9 mouse cellular contexts compared by ENCODE assay signal in the genomic region with DNA sequence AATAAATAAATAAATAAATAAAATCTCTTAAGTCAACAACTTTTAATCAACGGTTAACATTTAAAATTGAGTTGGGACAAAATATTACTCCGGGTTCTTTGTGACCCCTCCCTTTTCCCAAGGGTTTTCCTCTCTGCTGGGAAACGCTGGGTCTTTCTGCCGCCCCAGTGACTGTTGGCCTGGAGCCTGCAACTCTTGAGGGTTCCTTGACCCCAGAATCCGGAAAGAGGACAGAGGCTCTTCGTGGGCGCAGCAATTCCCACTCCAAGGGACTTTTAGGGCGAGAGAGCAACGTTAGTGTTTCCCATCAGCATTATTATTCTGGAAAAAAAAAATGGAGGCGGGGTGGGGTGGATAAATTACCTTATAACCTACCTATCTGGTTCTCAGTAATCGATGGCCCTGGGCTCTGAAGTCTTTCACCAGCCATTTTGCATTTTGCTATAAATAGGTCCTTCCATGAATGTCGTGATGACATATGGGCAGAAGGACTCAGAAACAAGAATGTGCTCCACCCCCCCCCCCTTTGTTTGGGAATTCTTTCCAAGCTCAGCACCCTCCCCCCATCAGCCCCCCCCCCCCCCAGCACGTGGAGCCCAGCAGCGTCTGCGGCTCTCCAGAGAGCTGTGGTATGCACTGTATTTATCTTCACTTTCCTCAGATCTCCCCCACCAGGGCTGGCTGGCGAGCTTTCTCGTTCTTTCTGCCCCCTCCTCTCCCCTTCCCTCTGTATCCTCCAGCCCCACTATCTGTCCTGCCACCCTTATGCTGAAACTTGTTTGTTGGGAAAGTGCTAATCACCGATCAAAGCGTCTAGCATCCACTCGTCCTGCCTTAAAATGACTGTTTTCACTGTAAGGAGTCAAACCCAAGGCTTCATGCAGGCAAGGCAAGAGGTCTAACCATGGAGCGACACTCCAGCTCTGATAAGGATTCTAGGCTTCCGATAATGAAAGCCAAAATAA. TPM values are rescaled to one million over a fixed set of nuclear protein-coding genes. Genes with fewer than 3 reads are reported as not detected.
A peak's percentile ranks its signal among the peaks of the same experiment; 100 is the strongest.
DNase-seq lines count a peak whose midpoint lies in the region; ATAC-seq and TF ChIP-seq lines count a peak whose summit lies in the region.
"Had no signal": no experiment of that assay in that cellular context is flagged by ENCODE, and none has a peak within 500 bp of the region (broad histone marks: within the 10 kb centered on the region; RNA-seq: fewer than 3 reads in every experiment).

No protein-coding gene starts in this region.

- no peak for TF ChIP-seq CTCF in cerebellum, adult 2 months (IDR thresholded peaks at IDR 0.05; ENCODE audit: borderline replicate concordance, insufficient read depth, low read depth, low read length)

- peaks cover 3% of the 10 kb centered on the region for H3K4me1 ChIP-seq in cerebellum, adult 2 months (ENCODE audit: control insufficient read depth, insufficient read depth, low read length)
- peaks cover 35% of the 10 kb centered on the region for H3K4me1 ChIP-seq in embryonic facial prominence, embryonic 10.5 days
- peaks cover 27% of the 10 kb centered on the region for H3K4me1 ChIP-seq in limb, embryonic 10.5 days
- H3K4me1 ChIP-seq in midbrain, embryonic 13.5 days (replicated peaks): peaks cover 16% of the 10 kb centered on the region

- peak overlapping the region; percentile 47 for H3K4me2 ChIP-seq in midbrain, embryonic 13.5 days (replicated peaks)

- DNase-seq in cerebellum, adult 2 months: peak; percentile 34
- DNase-seq in cerebellum, postnatal 4 days (ENCODE audit: low spot score in 2 of 2): no peak
- DNase-seq in embryonic facial prominence, embryonic 10.5 days (ENCODE audit: low spot score): peak; percentile 62
- peak; percentile 49 to 56 for DNase-seq in heart, postnatal 10 days
- DNase-seq in limb, embryonic 10.5 days (ENCODE audit: low spot score): peak; percentile 50
- no peak for DNase-seq in ovary, adult 18-20 months (ENCODE audit: low spot score)
- no peak for DNase-seq in thymus, adult 18-20 months

- H3K27ac ChIP-seq in cerebellum, adult 2 months (ENCODE audit: insufficient read depth, low read length): no peak overlapping the region
- H3K27ac ChIP-seq in embryonic facial prominence, embryonic 10.5 days (replicated peaks): peak overlapping the region; percentile 80
- H3K27ac ChIP-seq in limb, embryonic 10.5 days: peak overlapping the region; percentile 80
- H3K27ac ChIP-seq in midbrain, embryonic 13.5 days: no peak overlapping the region

- H3K36me3 ChIP-seq in embryonic facial prominence, embryonic 10.5 days (replicated peaks): no peaks in the 10 kb centered on the region
- no peaks in the 10 kb centered on the region for H3K36me3 ChIP-seq in limb, embryonic 10.5 days
- H3K36me3 ChIP-seq in midbrain, embryonic 13.5 days: no peaks in the 10 kb centered on the region

- no peaks in the 10 kb centered on the region for H3K9me3 ChIP-seq in embryonic facial prominence, embryonic 10.5 days
- no peaks in the 10 kb centered on the region for H3K9me3 ChIP-seq in limb, embryonic 10.5 days (replicated peaks)
- H3K9me3 ChIP-seq in midbrain, embryonic 13.5 days: no peaks in the 10 kb centered on the region

- peak overlapping the region; percentile 25; the same call in 1 of the 2 replicates for H3K9ac ChIP-seq in midbrain, embryonic 13.5 days (replicated peaks)

- TF ChIP-seq POLR2A in cerebellum, adult 2 months (IDR thresholded peaks at IDR 0.05; ENCODE audit: borderline replicate concordance, insufficient read depth, low read length): no peak

- H3K4me3 ChIP-seq in cerebellum, adult 2 months (replicated peaks; ENCODE audit: insufficient read depth, low read depth, low read length): peak overlapping the region; percentile 16
- peak overlapping the region; percentile 48 for H3K4me3 ChIP-seq in embryonic facial prominence, embryonic 10.5 days
- H3K4me3 ChIP-seq in limb, embryonic 10.5 days: peak overlapping the region; percentile 35
- peak overlapping the region; percentile 17 for H3K4me3 ChIP-seq in midbrain, embryonic 13.5 days (replicated peaks)

- H3K27me3 ChIP-seq in cerebellum, adult 2 months (ENCODE audit: control insufficient read depth, insufficient read depth, low read length): no peaks in the 10 kb centered on the region
- H3K27me3 ChIP-seq in embryonic facial prominence, embryonic 10.5 days (replicated peaks; ENCODE audit: low read depth, poor library complexity, severe bottlenecking): no peaks in the 10 kb centered on the region
- H3K27me3 ChIP-seq in limb, embryonic 10.5 days (ENCODE audit: low read depth, poor library complexity, severe bottlenecking): no peaks in the 10 kb centered on the region
- H3K27me3 ChIP-seq in midbrain, embryonic 13.5 days: 0 out of 2 replicates have a peak, but pooled peaks cover 3% of the 10 kb centered on the region

- intact Hi-C loops in heart, postnatal 10 days (cut with DNase I): loop anchor here (1.0 to 10.0 kb wide), 4 partner anchors 56 to 386 kb away; a partner anchor contains a TSS

- peak; percentile 55 for ATAC-seq in midbrain, embryonic 13.5 days

- 25% methylated on average over 22 of the region's 22 CpGs for WGBS in cerebellum, adult 2 months
- 9% methylated on average over 22 of the region's 22 CpGs for WGBS in embryonic facial prominence, embryonic 10.5 days
- WGBS in limb, embryonic 10.5 days: 5% methylated on average over 22 of the region's 22 CpGs
- 10% methylated on average over 21 of the region's 22 CpGs for WGBS in midbrain, embryonic 13.5 days

RNA-seq across cellular contexts. Expression of a gene that starts 32.6 kb away (rescaled TPM):
- 20.1 and 24.2 TPM in 2 replicates for polyA plus RNA-seq in cerebellum, adult 2 months (2012; rRNA removed)
- 0.43 and 1.6 TPM in 2 replicates for polyA plus RNA-seq in embryonic facial prominence, embryonic 10.5 days (2016; fragmentation: Nextera tagmentation; extraction: Ambion mirVana)
- total RNA-seq in heart, postnatal 10 days (2021): 1 to 10 TPM; 7.0 to 9.2 TPM
- 1.0 and 1.2 TPM in 2 replicates for polyA plus RNA-seq in limb, embryonic 10.5 days (2016; fragmentation: Nextera tagmentation; extraction: Ambion mirVana)
- polyA plus RNA-seq in midbrain, embryonic 13.5 days (2015; fragmentation: Nextera tagmentation; extraction: Ambion mirVana): 2.0 and 2.2 TPM in 2 replicates
- polyA plus RNA-seq: C2C12 had no signal

RNA-seq across cellular contexts. Expression of a gene that starts 33.8 kb away (rescaled TPM):
- polyA plus RNA-seq in cerebellum, adult 2 months (2012; rRNA removed): 33.3 and 33.8 TPM in 2 replicates
- 23.8 and 24.4 TPM in 2 replicates for polyA plus RNA-seq in embryonic facial prominence, embryonic 10.5 days (2016; fragmentation: Nextera tagmentation; extraction: Ambion mirVana)
- 10 to 100 TPM; 18.7 to 21.3 TPM for total RNA-seq in heart, postnatal 10 days (2021)
- 26.3 and 27.9 TPM in 2 replicates for polyA plus RNA-seq in limb, embryonic 10.5 days (2016; fragmentation: Nextera tagmentation; extraction: Ambion mirVana)
- 24.9 and 25.2 TPM in 2 replicates for polyA plus RNA-seq in midbrain, embryonic 13.5 days (2015; fragmentation: Nextera tagmentation; extraction: Ambion mirVana)

RNA-seq across cellular contexts. Expression of a gene that starts 33.8 kb away (rescaled TPM):
- 11.9 and 12.9 TPM in 2 replicates for polyA plus RNA-seq in cerebellum, adult 2 months (2012; rRNA removed)
- 20.5 and 20.9 TPM in 2 replicates for polyA plus RNA-seq in embryonic facial prominence, embryonic 10.5 days (2016; fragmentation: Nextera tagmentation; extraction: Ambion mirVana)
- total RNA-seq in heart, postnatal 10 days (2021): 10 to 100 TPM; 25.6 to 31.4 TPM
- polyA plus RNA-seq in limb, embryonic 10.5 days (2016; fragmentation: Nextera tagmentation; extraction: Ambion mirVana): 21.3 and 22.7 TPM in 2 replicates
- polyA plus RNA-seq in midbrain, embryonic 13.5 days (2015; fragmentation: Nextera tagmentation; extraction: Ambion mirVana): 9.7 and 10.7 TPM in 2 replicates

Comparison
In these comparisons a context has a peak if more than half of its experiments do, and no peak if none do; other contexts are left out.
1. DNase-seq: peak in cerebellum, adult 2 months (2 of 2), embryonic facial prominence, embryonic 10.5 days (single experiment), heart, postnatal 10 days (2 of 2) and limb, embryonic 10.5 days (single experiment); none in cerebellum, postnatal 4 days (0 of 2), ovary, adult 18-20 months (single experiment) and thymus, adult 18-20 months (0 of 2).
2. H3K27ac ChIP-seq: peak in embryonic facial prominence, embryonic 10.5 days (single experiment) and limb, embryonic 10.5 days (single experiment); none in cerebellum, adult 2 months (single experiment) and midbrain, embryonic 13.5 days (single experiment).
3. Peak in every context shown above with its lines, with median percentiles within 50 percentile points of each other: H3K4me3 ChIP-seq.